Mouse (Mus musculus): ENCODE measurements at regions not wholly inside any gene's neighbourhood (a gene's known extent, or its start where the extent isn't known, plus 50 kb on each side); places are given as distances from the start of the nearest gene placed in this dataset.
"Not testable (repeated sequence)": the region's sequence is repeated elsewhere in the genome, so short reads cannot be mapped to it uniquely, and the experiment has no call there.

GRCm38 (mm10) chr17:49281344-49281743 lies 146.8 kb upstream of the Mocs1 start:
- DNase-seq, result no peak

GRCm38 (mm10) chr17:49282498-49282897 lies 145.7 kb upstream of the Mocs1 start:
- DNase-seq, result no peak

GRCm38 (mm10) chr17:49283491-49283890 lies 144.7 kb upstream of the Mocs1 start:
- DNase-seq, result no peak

GRCm38 (mm10) chr17:49291636-49292035 lies 136.5 kb upstream of the Mocs1 start:
- no peak for DNase-seq

- no peak for DNase-seq
Measured at GRCm38 (mm10) chr17:49304461-49304860, 123.7 kb upstream of the Mocs1 start.

- DNase-seq, result no peak
Measured at GRCm38 (mm10) chr17:49305116-49305515, 123.0 kb upstream of the Mocs1 start.

- peak; percentile 72 to 85 for DNase-seq
Measured at GRCm38 (mm10) chr17:49309079-49309478, 119.1 kb upstream of the Mocs1 start.

- DNase-seq, result no peak
Measured at GRCm38 (mm10) chr17:49314196-49314595, 114.0 kb upstream of the Mocs1 start.

- no peak for DNase-seq
Measured at GRCm38 (mm10) chr17:49327524-49327923, 100.6 kb upstream of the Mocs1 start.

- DNase-seq, result no peak
Measured at GRCm38 (mm10) chr17:49335318-49335717, 92.8 kb upstream of the Mocs1 start.

GRCm38 (mm10) chr17:49337881-49338280 lies 90.3 kb upstream of the Mocs1 start:
- DNase-seq, result no peak

GRCm38 (mm10) chr17:49342636-49343035 lies 85.5 kb upstream of the Mocs1 start:
- no peak for DNase-seq

- peak in 1 of 2 experiments; percentile 1 for DNase-seq
Measured at GRCm38 (mm10) chr17:49346701-49347100, 81.5 kb upstream of the Mocs1 start.

- DNase-seq, result no peak
Measured at GRCm38 (mm10) chr17:49349328-49349727, 78.8 kb upstream of the Mocs1 start.

- no peak for DNase-seq
Measured at GRCm38 (mm10) chr17:49359212-49359611, 69.0 kb upstream of the Mocs1 start.

GRCm38 (mm10) chr17:49360251-49360650 lies 67.9 kb upstream of the Mocs1 start:
- DNase-seq, result not testable (repeated sequence)

- no peak for DNase-seq
Measured at GRCm38 (mm10) chr17:49367791-49368190, 60.4 kb upstream of the Mocs1 start.

GRCm38 (mm10) chr17:49368476-49369269 lies 59.5 kb upstream of the Mocs1 start:
- no peak for DNase-seq

GRCm38 (mm10) chr17:49377626-49378025 lies 50.5 kb upstream of the Mocs1 start:
- DNase-seq, result no peak
